Mouse (Mus musculus) liver, postnatal 0 days (tissue): ENCODE results near the gene Sema5b. TPM values are rescaled to one million over a fixed set of nuclear protein-coding genes. Genes with fewer than 3 reads are reported as not detected.

Experiments used
- ATAC-seq: fragments of 200-750 bp; cut with Nextera tagmentation; 2 replicates; pipeline ENCODE4 v1.8.0; 2017; ENCODE audit warnings: mild to moderate bottlenecking, moderate library complexity
- DNase-seq: peaks from one replicate; pipeline ENCODE4 v3.0.0-alpha.2; 2016
- H3K27ac ChIP-seq: fragments of 300-500 bp; sonication (generic); 2 replicates; pipeline ENCODE4 v1.5.1; 2014; ENCODE audit warnings: antibody characterized with exemption, moderate library complexity, mild to moderate bottlenecking, low read depth
- H3K27me3 ChIP-seq: fragments of 300-500 bp; sonication (generic); 2 replicates; pipeline ENCODE4 v1.6.1; 2014; ENCODE audit warnings: low read length, control low read depth, mixed read lengths; ENCODE audit not compliant: insufficient read depth
- H3K36me3 ChIP-seq: fragments of 300-500 bp; sonication (generic); replicated peaks from 2 replicates; pipeline ENCODE4 v1.6.1; 2014; ENCODE audit warnings: mild to moderate bottlenecking, control low read depth, low read length, moderate library complexity, mixed read lengths; ENCODE audit not compliant: insufficient read depth
- H3K4me1 ChIP-seq: fragments of 300-500 bp; sonication (generic); 2 replicates; pipeline ENCODE4 v1.6.1; 2014; ENCODE audit warnings: antibody characterized with exemption, mild to moderate bottlenecking, control low read depth; ENCODE audit not compliant: insufficient read depth
- H3K4me2 ChIP-seq: fragments of 300-500 bp; sonication (generic); 2 replicates; pipeline ENCODE4 v1.6.1; 2014; ENCODE audit warnings: low read depth, mild to moderate bottlenecking, low read length, moderate library complexity, mixed read lengths
- H3K4me3 ChIP-seq: fragments of 300-500 bp; sonication (generic); 2 replicates; pipeline ENCODE4 v1.5.1; 2014; ENCODE audit warnings: low read depth, low read length
- H3K9ac ChIP-seq: fragments of 300-500 bp; sonication (generic); replicated peaks from 2 replicates; pipeline ENCODE4 v1.6.1; 2014; ENCODE audit warnings: mild to moderate bottlenecking, moderate library complexity
- H3K9me3 ChIP-seq: fragments of 300-500 bp; sonication (generic); 2 replicates; pipeline ENCODE4 v1.6.1; 2016; ENCODE audit warnings: mild to moderate bottlenecking, control low read depth, low read length, mixed read lengths
- CTCF ChIP-seq: sonication (generic); IDR thresholded peaks from 2 replicates; pipeline ENCODE4 v1.5.1; 2016; ENCODE audit warnings: antibody characterized with exemption, low read depth
- EP300 ChIP-seq: IDR thresholded peaks from 2 replicates; pipeline ENCODE4 v1.6.1; 2016; ENCODE audit warnings: antibody characterized with exemption, low read depth, mild to moderate bottlenecking
- WGBS: fragments of 180-500 bp; shearing (Covaris S2); extraction: QIAGEN DNeasy Blood & Tissue Kit; methylation state at CpG from one replicate; pipeline ENCODE4 v1.1.7; 2014; ENCODE audit not compliant: insufficient replicate concordance; 5-methylcytosine and 5-hydroxymethylcytosine counted together
- polyA plus RNA-seq: library from polyadenylated mRNA; unstranded; fragments of >200 nt; fragmentation: Nextera tagmentation; extraction: Ambion mirVana; gene quantifications from 2 replicates; pipeline ENCODE4 v1.2.1, GENCODE M21; 2015

Gene Sema5b
- polyA plus RNA-seq, 1 experiment from 2014 or later = 0.11 TPM

GRCm38 (mm10) chr16:35524200-35524599 lies 16.7 kb upstream of the Sema5b start:
- WGBS = 62% methylated on average over 4 of the region's 4 CpGs

GRCm38 (mm10) chr16:35534630-35535029 lies 6.3 kb upstream of the Sema5b start:
- H3K9me3 ChIP-seq = no peaks in the 10 kb centered on the region
- H3K36me3 ChIP-seq = no peaks in the 10 kb centered on the region
- ATAC-seq (no peak), DNase-seq (no peak)
- H3K9ac ChIP-seq = no peak overlapping the region
- H3K27me3 ChIP-seq = peaks cover 8% of the 10 kb centered on the region
- H3K4me1 ChIP-seq = no peaks in the 10 kb centered on the region
- no peak overlapping the region for H3K27ac ChIP-seq
- WGBS = 56% methylated on average over 3 of the region's 3 CpGs
- TF ChIP-seq CTCF = no peak
- no peak for TF ChIP-seq EP300
- no peak overlapping the region for H3K4me3 ChIP-seq
- no peak overlapping the region for H3K4me2 ChIP-seq

More at GRCm38 (mm10) chr16:35524200-35524599, 16.7 kb upstream of the Sema5b start:
- no peak for DNase-seq
- Histone ChIP-seq H3K27ac (no peak overlapping the region), H3K27me3 (no peaks in the 10 kb centered on the region), H3K9ac (no peak overlapping the region), H3K36me3 (no peaks in the 10 kb centered on the region), H3K4me1 (no peaks in the 10 kb centered on the region), H3K4me2 (no peak overlapping the region), H3K4me3 (no peak overlapping the region), H3K9me3 (no peaks in the 10 kb centered on the region)
- no peak for ATAC-seq
- no peak for TF ChIP-seq EP300
- no peak for TF ChIP-seq CTCF

- no peak for ATAC-seq
- Histone ChIP-seq H3K27me3 (peaks cover 33% of the 10 kb centered on the region), H3K9ac (no peak overlapping the region), H3K9me3 (no peaks in the 10 kb centered on the region), H3K4me2 (no peak overlapping the region), H3K4me3 (no peak overlapping the region), H3K36me3 (no peaks in the 10 kb centered on the region), H3K4me1 (peaks cover 3% of the 10 kb centered on the region; the same call in 1 of the 2 replicates), H3K27ac (no peak overlapping the region)
- no peak for TF ChIP-seq EP300
- 66% methylated on average over 8 of the region's 8 CpGs for WGBS
- DNase-seq = no peak
Observed at GRCm38 (mm10) chr16:35537651-35538050, 3.3 kb upstream of the Sema5b start.

GRCm38 (mm10) chr16:35539041-35539440 lies 1.9 kb upstream of the Sema5b start:
- Histone ChIP-seq H3K27ac (no peak overlapping the region), H3K36me3 (no peaks in the 10 kb centered on the region), H3K27me3 (peaks cover 43% of the 10 kb centered on the region), H3K4me1 (peaks cover 3% of the 10 kb centered on the region; the same call in 1 of the 2 replicates), H3K9me3 (no peaks in the 10 kb centered on the region), H3K4me3 (no peak overlapping the region), H3K4me2 (no peak overlapping the region), H3K9ac (no peak overlapping the region)
- TF ChIP-seq CTCF (no peak), EP300 (no peak)
- WGBS = 31% methylated on average over 9 of the region's 10 CpGs
- DNase-seq = no peak
- no peak for ATAC-seq

- H3K4me1 ChIP-seq = peaks cover 3% of the 10 kb centered on the region; the same call in 1 of the 2 replicates
- peak overlapping the region; percentile 41 for H3K4me3 ChIP-seq
- ATAC-seq (no peak), DNase-seq (no peak)
- 2% methylated on average over 21 of the region's 23 CpGs for WGBS
- H3K27ac ChIP-seq = no peak overlapping the region
- H3K9ac ChIP-seq = no peak overlapping the region
- TF ChIP-seq CTCF (peak; percentile 56), EP300 (no peak)
- no peaks in the 10 kb centered on the region for H3K9me3 ChIP-seq
- H3K4me2 ChIP-seq = peak overlapping the region; percentile 70
- no peaks in the 10 kb centered on the region for H3K36me3 ChIP-seq
- peaks cover 52% of the 10 kb centered on the region for H3K27me3 ChIP-seq
Observed at GRCm38 (mm10) chr16:35540333-35541116, 420 bp upstream of the Sema5b start.

GRCm38 (mm10) chr16:35541661-35542420 lies 896 bp downstream of the Sema5b start:
- Histone ChIP-seq H3K9me3 (no peaks in the 10 kb centered on the region), H3K36me3 (no peaks in the 10 kb centered on the region), H3K9ac (no peak overlapping the region), H3K4me2 (peak overlapping the region; percentile 70), H3K4me1 (peaks cover 3% of the 10 kb centered on the region; the same call in 1 of the 2 replicates), H3K4me3 (peak overlapping the region; percentile 41), H3K27ac (no peak overlapping the region), H3K27me3 (peaks cover 54% of the 10 kb centered on the region)
- ATAC-seq = no peak
- no peak for DNase-seq
- no peak for TF ChIP-seq EP300
- no peak for TF ChIP-seq CTCF
- WGBS = 3% methylated on average over 43 of the region's 54 CpGs
